Mouse (Mus musculus) spleen, adult 2 months (tissue): Measurements from ENCODE around the gene Pou6f1.

Source experiments
- CTCF ChIP-seq: fragments of 200-500 bp; IDR thresholded peaks from 2 replicates; pipeline ENCODE4 v1.5.1; 2011; ENCODE audit warnings: mild to moderate bottlenecking, inconsistent platforms; ENCODE audit not compliant: insufficient read depth, insufficient read length, insufficient replicate concordance; ENCODE audit errors: extremely low read depth
- POLR2A ChIP-seq: fragments of 200-500 bp; IDR thresholded peaks from 2 replicates; pipeline ENCODE4 v1.6.1; 2011; ENCODE audit warnings: low read depth, low read length, inconsistent platforms

GRCm38 (mm10) chr15:100537913-100538312, 61.9 kb downstream of the Pou6f1 start:
- peak; percentile 21; the same call in 1 of the 2 replicates for TF ChIP-seq CTCF
- TF ChIP-seq POLR2A = no peak
